Mouse (Mus musculus): ENCODE measurements around the gene Thyn1. TPM values are rescaled to one million over a fixed set of nuclear protein-coding genes. Genes with fewer than 3 reads are reported as not detected.

Thyn1 gene
- total and polyA plus RNA-seq, 3 experiments = 141 to 203 (median 150) TPM

GRCm38 (mm10) chr9:26985090-26985613 lies 14.4 kb upstream of the Thyn1 start:
- dilution Hi-C loops (cut with MboI; ENCODE audit: extremely low pct_ligation_motif_present, extremely low pct_unique_long_range_greater_than_20kb, low sequenced_read_pairs) = no loop called here
- H3K36me3 ChIP-seq (replicated peaks in 1 of 2; ENCODE audit: control insufficient read depth in 1 of 2, insufficient read depth in 1 of 2, low read length in 1 of 2) = peaks cover 34 to 50% of the 10 kb centered on the region in 2 experiments
- H3K79me2 ChIP-seq (replicated peaks; ENCODE audit: control insufficient read depth, extremely low read depth, insufficient read depth, poor library complexity, severe bottlenecking) = no peaks in the 10 kb centered on the region
- TF ChIP-seq JUN (IDR thresholded peaks at IDR 0.05; ENCODE audit: insufficient read depth, low read depth, low read length) (no peak), NRF1 (IDR thresholded peaks at IDR 0.05; ENCODE audit: low read depth, low read length) (no peak), TCF12 (IDR thresholded peaks at IDR 0.05; ENCODE audit: low read depth, low read length) (no peak), USF1 (IDR thresholded peaks at IDR 0.05; ENCODE audit: low read depth, low read length) (no peak), HCFC1 (IDR thresholded peaks at IDR 0.05; ENCODE audit: low read depth, low read length) (no peak)
- no peaks in the 10 kb centered on the region for H3K27me3 ChIP-seq (replicated peaks)
- H3K27ac ChIP-seq (ENCODE audit: insufficient read depth, low read depth) = no peak overlapping the region
- in situ Hi-C loops (cut with MboI; ENCODE audit: low pct_ligation_motif_present, low pct_unique_long_range_greater_than_20kb, low sequenced_read_pairs) = no loop called here
- H3K9me3 ChIP-seq (replicated peaks; ENCODE audit: low read length) = no peaks in the 10 kb centered on the region
- no peak overlapping the region for H3K4me3 ChIP-seq (replicated peaks in 1 of 3; ENCODE audit: low read depth in 2 of 3, low read length in 2 of 3, poor library complexity in 1 of 3)
- H3K4me1 ChIP-seq (ENCODE audit: control insufficient read depth in 1 of 2, insufficient read depth in 2 of 2) = no peaks in the 10 kb centered on the region
- no peak overlapping the region for H3K4me2 ChIP-seq (ENCODE audit: insufficient read depth, low read depth, poor library complexity, severe bottlenecking)
- no peak overlapping the region for H3K9ac ChIP-seq (ENCODE audit: insufficient read depth, low read depth)
- no peak for DNase-seq (ENCODE audit: extremely low read depth)

GRCm38 (mm10) chr9:26985668-26986277 lies 13.7 kb upstream of the Thyn1 start:
- H3K27ac ChIP-seq (ENCODE audit: insufficient read depth, low read depth) = no peak overlapping the region

GRCm38 (mm10) chr9:26990181-26990580 lies 9.3 kb upstream of the Thyn1 start:
- Histone ChIP-seq H3K9me3 (replicated peaks; ENCODE audit: low read length) (no peaks in the 10 kb centered on the region), H3K36me3 (replicated peaks in 1 of 2; ENCODE audit: control insufficient read depth in 1 of 2, insufficient read depth in 1 of 2, low read length in 1 of 2) (peaks cover 34 to 53% of the 10 kb centered on the region in 2 experiments), H3K4me1 (ENCODE audit: control insufficient read depth in 1 of 2, insufficient read depth in 2 of 2) (no peaks in the 10 kb centered on the region), H3K9ac (ENCODE audit: insufficient read depth, low read depth) (no peak overlapping the region), H3K27ac (ENCODE audit: insufficient read depth, low read depth) (no peak overlapping the region; the same call in 1 of the 2 replicates), H3K4me3 (replicated peaks in 1 of 3; ENCODE audit: low read depth in 2 of 3, low read length in 2 of 3, poor library complexity in 1 of 3) (no peak overlapping the region), H3K79me2 (replicated peaks; ENCODE audit: control insufficient read depth, extremely low read depth, insufficient read depth, poor library complexity, severe bottlenecking) (no peaks in the 10 kb centered on the region), H3K27me3 (replicated peaks) (no peaks in the 10 kb centered on the region), H3K4me2 (ENCODE audit: insufficient read depth, low read depth, poor library complexity, severe bottlenecking) (no peak overlapping the region)
- DNase-seq (ENCODE audit: extremely low read depth) = no peak
- TF ChIP-seq NELFE (IDR thresholded peaks at IDR 0.05; ENCODE audit: low read depth, low read length) (no peak), CHD1 (IDR thresholded peaks at IDR 0.05; ENCODE audit: low read depth, low read length) (no peak), ETS1 (conservative IDR thresholded peaks at IDR 0.05; ENCODE audit: low read depth, low read length) (no peak), ZKSCAN1 (IDR thresholded peaks at IDR 0.05; ENCODE audit: borderline replicate concordance, low read depth, low read length) (no peak), MAX (IDR thresholded peaks at IDR 0.05; ENCODE audit: low read length) (no peak), RAD21 (IDR thresholded peaks at IDR 0.05; ENCODE audit: low read depth, low read length) (no peak)
- in situ Hi-C loops (cut with MboI; ENCODE audit: low pct_ligation_motif_present, low pct_unique_long_range_greater_than_20kb, low sequenced_read_pairs) = no loop called here
- dilution Hi-C loops (cut with MboI; ENCODE audit: extremely low pct_ligation_motif_present, extremely low pct_unique_long_range_greater_than_20kb, low sequenced_read_pairs) = no loop called here

More at GRCm38 (mm10) chr9:26985668-26986277, 13.7 kb upstream of the Thyn1 start:
- H3K36me3 ChIP-seq (replicated peaks in 1 of 2; ENCODE audit: control insufficient read depth in 1 of 2, insufficient read depth in 1 of 2, low read length in 1 of 2) = peaks cover 37 to 50% of the 10 kb centered on the region in 2 experiments
- H3K4me1 ChIP-seq (ENCODE audit: control insufficient read depth in 1 of 2, insufficient read depth in 2 of 2) = no peaks in the 10 kb centered on the region
- in situ Hi-C loops (cut with MboI; ENCODE audit: low pct_ligation_motif_present, low pct_unique_long_range_greater_than_20kb, low sequenced_read_pairs) (no loop called here), dilution Hi-C loops (cut with MboI; ENCODE audit: extremely low pct_ligation_motif_present, extremely low pct_unique_long_range_greater_than_20kb, low sequenced_read_pairs) (no loop called here)
- no peaks in the 10 kb centered on the region for H3K79me2 ChIP-seq (replicated peaks; ENCODE audit: control insufficient read depth, extremely low read depth, insufficient read depth, poor library complexity, severe bottlenecking)
- H3K27me3 ChIP-seq (replicated peaks) = no peaks in the 10 kb centered on the region
- H3K9ac ChIP-seq (ENCODE audit: insufficient read depth, low read depth) = no peak overlapping the region
- H3K4me3 ChIP-seq (replicated peaks in 1 of 3; ENCODE audit: low read depth in 2 of 3, low read length in 2 of 3, poor library complexity in 1 of 3) = no peak overlapping the region
- no peak for DNase-seq (ENCODE audit: extremely low read depth)
- TF ChIP-seq MAFK (IDR thresholded peaks at IDR 0.05; ENCODE audit: insufficient replicate concordance, low read length) (no peak), GABPA (IDR thresholded peaks at IDR 0.05; ENCODE audit: insufficient replicate concordance, low read depth, low read length) (no peak), SMC3 (IDR thresholded peaks at IDR 0.05; ENCODE audit: low read depth, low read length) (no peak), JUND (conservative IDR thresholded peaks at IDR 0.05; ENCODE audit: low read depth, low read length) (no peak), EP300 (IDR thresholded peaks at IDR 0.05; ENCODE audit: low read length) (no peak), UBTF (IDR thresholded peaks at IDR 0.05; ENCODE audit: low read depth, low read length) (no peak), PAX5 (IDR thresholded peaks at IDR 0.05; ENCODE audit: low read length) (no peak), ZNF384 (IDR thresholded peaks at IDR 0.05; ENCODE audit: low read depth, low read length) (no peak), USF2 (conservative IDR thresholded peaks at IDR 0.05; ENCODE audit: low read depth, low read length) (no peak), NELFE (IDR thresholded peaks at IDR 0.05; ENCODE audit: low read depth, low read length) (no peak), MXI1 (IDR thresholded peaks at IDR 0.05; ENCODE audit: low read depth, low read length) (no peak), ZKSCAN1 (IDR thresholded peaks at IDR 0.05; ENCODE audit: borderline replicate concordance, low read depth, low read length) (no peak), MYC (IDR thresholded peaks at IDR 0.05; ENCODE audit: low read depth, low read length) (no peak)
- H3K4me2 ChIP-seq (ENCODE audit: insufficient read depth, low read depth, poor library complexity, severe bottlenecking) = no peak overlapping the region
- H3K9me3 ChIP-seq (replicated peaks; ENCODE audit: low read length) = no peaks in the 10 kb centered on the region

All from CH12.LX (cell line).